Mouse (Mus musculus) embryo, embryonic 10 days (tissue): Measurements from ENCODE around the gene Slc2a1.

Experiments
- DNase-seq: peaks from one replicate; pipeline ENCODE4 v3.0.0-alpha.2; 2015; ENCODE audit warnings: low spot score

Slc2a1 gene

DNA sequence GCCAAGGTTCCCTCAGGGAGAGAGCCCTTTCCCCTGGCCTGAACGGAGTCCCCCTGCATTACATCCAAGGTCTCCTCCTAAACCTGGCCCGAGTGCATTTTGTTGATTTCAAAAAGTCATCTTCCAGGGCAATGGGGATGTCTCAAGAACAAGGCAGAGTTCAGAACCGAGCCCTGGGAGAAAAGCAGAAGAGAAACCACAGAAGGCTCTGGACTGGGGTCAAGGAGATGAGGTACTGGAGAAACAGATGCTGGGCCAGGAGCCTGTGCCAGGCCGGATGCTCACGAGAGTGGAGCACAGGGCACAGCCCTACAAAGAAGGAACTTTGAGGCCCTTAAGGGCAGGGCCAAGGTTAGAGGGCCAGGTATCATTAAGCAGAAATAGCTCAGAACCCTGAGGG lies 69.2 kb downstream of the Slc2a1 start:
- DNase-seq: no peak

DNA sequence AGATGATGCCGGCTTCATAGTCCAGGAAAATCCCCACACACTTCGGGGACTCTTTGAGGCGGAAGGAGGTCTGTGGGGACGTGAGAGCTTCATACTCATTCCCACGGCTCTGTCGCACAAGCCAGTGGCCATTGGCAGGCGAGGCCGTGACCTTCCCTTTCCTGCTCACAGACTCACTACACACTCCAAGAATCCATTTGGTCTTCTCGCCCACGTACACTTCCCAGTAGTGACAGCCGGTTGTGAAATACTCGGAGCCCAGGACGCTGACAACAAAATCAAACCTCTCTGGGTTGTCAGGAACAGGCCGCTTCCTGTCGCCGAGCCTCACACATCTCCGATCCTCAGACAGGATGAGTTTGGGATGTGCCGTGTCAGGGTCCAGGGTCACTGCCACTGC lies 69.8 kb downstream of the Slc2a1 start:
- no peak for DNase-seq

DNA sequence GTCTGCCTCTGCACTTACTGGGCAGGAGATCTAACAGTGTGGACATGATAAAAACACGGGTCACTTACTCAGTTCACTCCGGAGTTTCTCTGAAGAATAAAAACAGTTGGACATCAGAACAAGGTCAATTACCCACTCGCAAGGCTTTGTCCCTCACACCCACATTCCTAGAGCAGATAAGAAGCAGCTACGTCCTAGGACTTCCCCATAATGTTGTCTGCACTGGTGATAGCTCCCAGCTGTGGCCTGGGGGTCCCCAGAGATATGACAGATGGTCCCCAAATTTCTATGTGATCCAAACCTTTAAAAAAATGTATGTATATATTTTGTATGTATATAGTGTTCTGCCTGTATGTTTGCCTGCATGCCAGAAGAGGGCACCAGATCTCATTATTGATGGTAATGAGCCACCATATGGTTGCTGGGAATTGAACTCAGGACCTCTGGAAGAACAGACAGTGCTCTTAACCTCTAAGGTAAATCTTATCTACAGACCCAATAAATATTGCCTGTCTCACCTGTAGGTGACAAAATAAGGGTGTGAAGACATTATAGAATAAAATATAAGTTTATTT lies 71.7 kb downstream of the Slc2a1 start:
- no peak for DNase-seq

DNA sequence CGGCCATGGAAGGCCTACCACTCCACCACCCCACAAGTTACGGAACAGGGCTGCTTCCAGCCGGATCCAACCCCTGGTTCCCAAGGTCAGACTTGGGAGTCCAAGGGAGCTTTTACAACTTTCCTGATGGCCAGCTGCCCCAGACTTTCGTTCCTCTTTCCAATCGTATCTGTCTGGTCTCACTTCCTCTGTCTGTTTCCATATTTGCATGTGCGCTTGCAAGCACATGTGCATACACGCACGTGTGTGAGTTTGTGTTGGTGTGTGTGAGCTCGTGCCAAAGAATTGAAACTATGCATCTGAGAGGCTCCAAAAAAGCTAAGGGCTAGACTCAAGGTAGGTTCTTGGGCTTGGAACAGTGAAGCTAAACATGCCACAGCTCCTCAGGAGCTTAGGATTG lies 72.9 kb downstream of the Slc2a1 start:
- no peak for DNase-seq

DNA sequence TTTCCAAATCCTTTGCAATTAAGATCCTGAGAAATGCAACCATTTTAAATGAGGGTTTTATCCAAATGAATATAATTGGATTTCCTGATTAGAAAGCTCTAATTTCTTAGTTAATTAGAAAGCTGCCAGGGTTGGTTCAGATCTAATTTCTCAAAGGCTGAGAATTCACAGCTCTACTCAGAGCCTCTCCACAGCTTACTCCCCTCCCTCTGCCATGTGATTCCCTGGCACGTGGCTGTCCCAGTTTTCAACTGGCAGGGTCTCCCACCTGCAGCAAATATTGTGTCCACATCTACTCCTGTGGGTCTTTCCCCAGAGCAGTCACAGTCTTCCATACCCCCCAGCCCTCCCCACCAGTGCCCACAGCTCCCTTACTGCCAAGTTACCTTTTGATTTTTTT lies 75.0 kb downstream of the Slc2a1 start:
- no peak for DNase-seq

DNA sequence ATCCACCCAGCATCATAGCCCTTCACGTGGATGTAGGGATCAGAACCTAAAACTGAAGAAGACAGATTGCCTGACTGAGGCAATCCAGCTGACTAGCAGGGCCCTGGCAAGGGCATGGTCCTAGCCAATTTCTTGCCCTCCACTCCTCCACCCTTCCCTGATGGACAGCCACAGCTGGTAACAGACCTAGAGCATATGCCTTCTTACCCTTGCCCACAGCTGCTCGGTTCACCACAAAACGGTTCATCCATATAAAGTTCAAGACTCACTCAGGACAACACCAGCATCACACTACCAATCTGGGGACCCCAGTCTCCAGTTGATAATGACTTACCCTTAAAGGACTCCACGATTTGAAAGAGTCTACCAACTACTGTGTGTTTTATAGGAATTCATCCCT lies 77.3 kb downstream of the Slc2a1 start:
- DNase-seq: no peak
